ENCODE assay signal across 33 mouse cellular contexts in the genomic region with DNA sequence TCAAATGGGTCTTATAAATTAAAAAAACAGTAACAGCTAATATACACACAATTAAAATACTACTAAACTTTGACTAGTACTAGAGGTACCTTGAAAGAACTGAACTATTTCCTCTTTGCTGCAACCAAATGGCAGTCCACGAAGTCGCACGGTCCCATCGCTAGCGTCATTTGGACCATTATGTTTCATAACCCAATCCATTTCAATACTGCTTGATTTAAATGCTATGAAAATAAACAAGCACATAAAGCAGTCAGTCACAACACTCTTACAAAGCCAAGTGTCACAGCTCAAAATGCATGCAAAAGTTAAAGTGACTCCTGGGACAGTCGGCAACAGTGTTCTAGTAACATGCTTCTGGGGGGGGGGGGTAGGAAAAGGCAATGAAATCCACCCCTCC. TPM values are rescaled to one million over a fixed set of nuclear protein-coding genes. Genes with fewer than 3 reads are reported as not detected.
DNase-seq lines count a peak whose midpoint lies in the region; ATAC-seq and TF ChIP-seq lines count a peak whose summit lies in the region.
"Had no signal": no experiment of that assay in that cellular context is flagged by ENCODE, and none has a peak within 500 bp of the region (broad histone marks: within the 10 kb centered on the region; RNA-seq: fewer than 3 reads in every experiment).

No protein-coding gene starts in this region.

- no peak overlapping the region for H3K27ac ChIP-seq in hindbrain, embryonic 12.5 days
- no peak overlapping the region for H3K27ac ChIP-seq in hindbrain, postnatal 0 days
- no peak overlapping the region for H3K27ac ChIP-seq in kidney, postnatal 0 days
- no peak overlapping the region for H3K27ac ChIP-seq in kidney, embryonic 16.5 days (ENCODE audit: low read length)
- H3K27ac ChIP-seq in neural tube, embryonic 14.5 days (ENCODE audit: low read depth, low read length): no peak overlapping the region
- H3K27ac ChIP-seq: embryonic facial prominence, embryonic 13.5 days; forebrain, embryonic 10.5 days; kidney, embryonic 15.5 days; limb, embryonic 10.5 days; limb, embryonic 15.5 days; liver, embryonic 13.5 days; stomach, postnatal 0 days had no signal

- no peak for ATAC-seq in hindbrain, embryonic 12.5 days (ENCODE audit: low FRiP score)
- no peak for ATAC-seq in hindbrain, postnatal 0 days
- no peak for ATAC-seq in kidney, postnatal 0 days (replicated peaks; ENCODE audit: low FRiP score, low read depth)
- ATAC-seq in kidney, embryonic 16.5 days (ENCODE audit: low FRiP score, low TSS enrichment): no peak
- no peak for ATAC-seq in neural tube, embryonic 14.5 days (ENCODE audit: low read depth)
- ATAC-seq: CD4-positive, CD25-positive, alpha-beta regulatory T cell, adult 4 months; inflammation-experienced regulatory T-cells, adult 6 months; lung, postnatal 0 days had no signal

- peaks cover 32% of the 10 kb centered on the region for H3K36me3 ChIP-seq in hindbrain, embryonic 12.5 days
- peaks cover 23% of the 10 kb centered on the region for H3K36me3 ChIP-seq in hindbrain, postnatal 0 days (ENCODE audit: insufficient read depth, low read length)
- H3K36me3 ChIP-seq in kidney, postnatal 0 days (ENCODE audit: insufficient read depth, low read length): peaks cover 28% of the 10 kb centered on the region
- peaks cover 22% of the 10 kb centered on the region for H3K36me3 ChIP-seq in kidney, embryonic 16.5 days (ENCODE audit: insufficient read depth, low read length)
- H3K36me3 ChIP-seq in neural tube, embryonic 14.5 days (ENCODE audit: control insufficient read depth, insufficient read depth, low read length): peaks cover 19% of the 10 kb centered on the region

- no peaks in the 10 kb centered on the region for H3K9me3 ChIP-seq in hindbrain, embryonic 12.5 days (replicated peaks)
- no peaks in the 10 kb centered on the region for H3K9me3 ChIP-seq in hindbrain, postnatal 0 days (ENCODE audit: low read length)
- H3K9me3 ChIP-seq in kidney, postnatal 0 days (replicated peaks; ENCODE audit: low read length): no peaks in the 10 kb centered on the region
- H3K9me3 ChIP-seq in kidney, embryonic 16.5 days (ENCODE audit: low read length): no peaks in the 10 kb centered on the region
- no peaks in the 10 kb centered on the region for H3K9me3 ChIP-seq in neural tube, embryonic 14.5 days (ENCODE audit: control insufficient read depth, low read length)
- H3K9me3 ChIP-seq: embryonic facial prominence, embryonic 13.5 days; forebrain, embryonic 10.5 days; kidney, embryonic 15.5 days; limb, embryonic 10.5 days; limb, embryonic 15.5 days; liver, embryonic 13.5 days; megakaryocyte, embryonic 14.5 days had no signal

- 0 out of 2 replicates have a peak overlapping the region, but pooled peaks have one; percentile 7 for H3K4me2 ChIP-seq in hindbrain, embryonic 12.5 days (replicated peaks)
- H3K4me2 ChIP-seq in hindbrain, postnatal 0 days (ENCODE audit: low read depth, low read length): no peak overlapping the region
- H3K4me2 ChIP-seq in kidney, postnatal 0 days (ENCODE audit: low read length): no peak overlapping the region
- no peak overlapping the region for H3K4me2 ChIP-seq in kidney, embryonic 16.5 days (replicated peaks; ENCODE audit: low read depth, low read length)
- H3K4me2 ChIP-seq in neural tube, embryonic 14.5 days (ENCODE audit: low read depth, low read length): peak overlapping the region; percentile 26; the same call in 1 of the 2 replicates
- H3K4me2 ChIP-seq: embryonic facial prominence, embryonic 13.5 days; heart, embryonic 11.5 days; kidney, embryonic 15.5 days; limb, embryonic 15.5 days; liver, embryonic 13.5 days had no signal

- H3K27me3 ChIP-seq in hindbrain, embryonic 12.5 days: no peaks in the 10 kb centered on the region
- no peaks in the 10 kb centered on the region for H3K27me3 ChIP-seq in hindbrain, postnatal 0 days (ENCODE audit: insufficient read depth, low read length)
- no peaks in the 10 kb centered on the region for H3K27me3 ChIP-seq in kidney, postnatal 0 days (ENCODE audit: insufficient read depth, low read length)
- H3K27me3 ChIP-seq in kidney, embryonic 16.5 days (ENCODE audit: insufficient read depth, low read length): no peaks in the 10 kb centered on the region
- H3K27me3 ChIP-seq in neural tube, embryonic 14.5 days (ENCODE audit: control insufficient read depth, insufficient read depth, low read length): no peaks in the 10 kb centered on the region
- H3K27me3 ChIP-seq: embryonic facial prominence, embryonic 13.5 days; kidney, embryonic 15.5 days; limb, embryonic 15.5 days; liver, embryonic 13.5 days; megakaryocyte, embryonic 14.5 days had no signal

- no peak for TF ChIP-seq CTCF in hindbrain, postnatal 0 days (IDR thresholded peaks at IDR 0.05; ENCODE audit: low read depth)
- no peak for TF ChIP-seq CTCF in kidney, postnatal 0 days (IDR thresholded peaks at IDR 0.05; ENCODE audit: low read depth)

- DNase-seq in hindbrain, postnatal 0 days (ENCODE audit: low spot score): no peak
- DNase-seq in kidney, postnatal 0 days (ENCODE audit: low spot score): peak; percentile 51
- DNase-seq in adipocyte (ENCODE audit: low spot score): peak; percentile 36
- no peak for DNase-seq in urinary bladder, adult 2 months (ENCODE audit: low spot score)
- DNase-seq: adrenal gland, postnatal 25 days; cerebellum, adult 18-20 months; cerebellum, postnatal 10 days; gastrocnemius, postnatal 14 days; heart, postnatal 36 days; kidney, adult 11 months; layer of hippocampus, adult 9-11 months; liver, embryonic 13.5 days; lung, adult 18-20 months; lung, postnatal 4 days; right cerebral cortex, postnatal 4 days; thymus, adult 18-20 months; thymus, postnatal 25 days had no signal

- WGBS in hindbrain, embryonic 12.5 days: 88% methylated on average over 6 of the region's 6 CpGs
- 75% methylated on average over 6 of the region's 6 CpGs for WGBS in hindbrain, postnatal 0 days
- 65% methylated on average over 6 of the region's 6 CpGs for WGBS in kidney, postnatal 0 days
- 74% methylated on average over 6 of the region's 6 CpGs for WGBS in kidney, embryonic 16.5 days
- WGBS in neural tube, embryonic 14.5 days: 62% methylated on average over 6 of the region's 6 CpGs

- H3K4me1 ChIP-seq in hindbrain, embryonic 12.5 days: peaks cover 28% of the 10 kb centered on the region
- H3K4me1 ChIP-seq in hindbrain, postnatal 0 days (ENCODE audit: insufficient read depth, low read length): peaks cover 8% of the 10 kb centered on the region; the same call in 1 of the 2 replicates
- H3K4me1 ChIP-seq in kidney, postnatal 0 days (replicated peaks; ENCODE audit: insufficient read depth, low read length): 0 out of 2 replicates have a peak, but pooled peaks cover 7% of the 10 kb centered on the region
- peaks cover 23% of the 10 kb centered on the region for H3K4me1 ChIP-seq in kidney, embryonic 16.5 days (ENCODE audit: insufficient read depth, low read length)
- H3K4me1 ChIP-seq in neural tube, embryonic 14.5 days (ENCODE audit: control insufficient read depth, insufficient read depth, low read length): peaks cover 28% of the 10 kb centered on the region

- no peak overlapping the region for H3K4me3 ChIP-seq in hindbrain, embryonic 12.5 days
- no peak overlapping the region for H3K4me3 ChIP-seq in hindbrain, postnatal 0 days (ENCODE audit: low read length)
- H3K4me3 ChIP-seq in kidney, postnatal 0 days (replicated peaks; ENCODE audit: low read depth, low read length): no peak overlapping the region
- no peak overlapping the region for H3K4me3 ChIP-seq in kidney, embryonic 16.5 days (ENCODE audit: low read length)
- H3K4me3 ChIP-seq in neural tube, embryonic 14.5 days (ENCODE audit: low read depth, low read length): no peak overlapping the region
- H3K4me3 ChIP-seq: embryonic facial prominence, embryonic 13.5 days; forebrain, embryonic 10.5 days; kidney, embryonic 15.5 days; limb, embryonic 10.5 days; limb, embryonic 15.5 days; liver, embryonic 13.5 days; megakaryocyte, embryonic 14.5 days had no signal

- H3K9ac ChIP-seq in hindbrain, embryonic 12.5 days: no peak overlapping the region
- no peak overlapping the region for H3K9ac ChIP-seq in hindbrain, postnatal 0 days (replicated peaks; ENCODE audit: low read length)
- no peak overlapping the region for H3K9ac ChIP-seq in kidney, postnatal 0 days (ENCODE audit: low read depth, low read length)
- H3K9ac ChIP-seq in kidney, embryonic 16.5 days (replicated peaks; ENCODE audit: low read length): no peak overlapping the region
- no peak overlapping the region for H3K9ac ChIP-seq in neural tube, embryonic 14.5 days (replicated peaks; ENCODE audit: low read depth, low read length)
- H3K9ac ChIP-seq: embryonic facial prominence, embryonic 13.5 days; kidney, embryonic 15.5 days; limb, embryonic 15.5 days; liver, embryonic 13.5 days had no signal

RNA-seq across cellular contexts. Expression of a gene that starts 4.7 kb away (rescaled TPM):
- 230 and 238 TPM in 2 replicates for polyA plus RNA-seq in hindbrain, embryonic 12.5 days (2016; fragmentation: Nextera tagmentation; extraction: Ambion mirVana)
- 5.4 and 9.4 TPM in 2 replicates for total RNA-seq in hindbrain, postnatal 0 days (2014; rRNA removed)
- 77.7 and 83.9 TPM in 2 replicates for polyA plus RNA-seq in hindbrain, postnatal 0 days (2015; fragmentation: Nextera tagmentation; extraction: Ambion mirVana)
- polyA plus RNA-seq in kidney, postnatal 0 days (2015; fragmentation: Nextera tagmentation; extraction: Ambion mirVana): 56.7 and 57.8 TPM in 2 replicates
- 116 and 138 TPM in 2 replicates for polyA plus RNA-seq in kidney, embryonic 16.5 days (2015; fragmentation: Nextera tagmentation; extraction: Ambion mirVana)
- polyA plus RNA-seq in neural tube, embryonic 14.5 days (2014; fragmentation: Nextera tagmentation; extraction: Ambion mirVana): 95.6 and 112 TPM in 2 replicates
- 55.0 and 73.1 TPM in 2 replicates for polyA plus RNA-seq in urinary bladder, adult 2 months (2012; rRNA removed)

RNA-seq across cellular contexts. Expression of a gene that starts 4.8 kb away (rescaled TPM):
- polyA plus RNA-seq in hindbrain, embryonic 12.5 days (2016; fragmentation: Nextera tagmentation; extraction: Ambion mirVana): 0.64 and 1.3 TPM in 2 replicates
- total RNA-seq in hindbrain, postnatal 0 days (2014; rRNA removed): 0.47 and 1.7 TPM in 2 replicates
- 0.60 and 1.4 TPM in 2 replicates for polyA plus RNA-seq in hindbrain, postnatal 0 days (2015; fragmentation: Nextera tagmentation; extraction: Ambion mirVana)
- 11.6 and 12.6 TPM in 2 replicates for polyA plus RNA-seq in kidney, postnatal 0 days (2015; fragmentation: Nextera tagmentation; extraction: Ambion mirVana)
- polyA plus RNA-seq in kidney, embryonic 16.5 days (2015; fragmentation: Nextera tagmentation; extraction: Ambion mirVana): 5.0 and 6.1 TPM in 2 replicates
- 0.70 and 0.73 TPM in 2 replicates for polyA plus RNA-seq in neural tube, embryonic 14.5 days (2014; fragmentation: Nextera tagmentation; extraction: Ambion mirVana)
- polyA plus RNA-seq in urinary bladder, adult 2 months (2012; rRNA removed): 3.6 and 4.7 TPM in 2 replicates
- total RNA-seq: granulocyte monocyte progenitor cell, adult 5-6 weeks had no signal

RNA-seq across cellular contexts. Expression of a gene that starts 39.3 kb away (rescaled TPM):
- polyA plus RNA-seq in hindbrain, embryonic 12.5 days (2016; fragmentation: Nextera tagmentation; extraction: Ambion mirVana): 36.7 and 40.0 TPM in 2 replicates
- 25.3 and 25.5 TPM in 2 replicates for total RNA-seq in hindbrain, postnatal 0 days (2014; rRNA removed)
- polyA plus RNA-seq in hindbrain, postnatal 0 days (2015; fragmentation: Nextera tagmentation; extraction: Ambion mirVana): 57.2 and 61.9 TPM in 2 replicates
- polyA plus RNA-seq in kidney, postnatal 0 days (2015; fragmentation: Nextera tagmentation; extraction: Ambion mirVana): 20.8 and 21.5 TPM in 2 replicates
- 22.7 and 23.0 TPM in 2 replicates for polyA plus RNA-seq in kidney, embryonic 16.5 days (2015; fragmentation: Nextera tagmentation; extraction: Ambion mirVana)
- polyA plus RNA-seq in neural tube, embryonic 14.5 days (2014; fragmentation: Nextera tagmentation; extraction: Ambion mirVana): 63.2 and 73.0 TPM in 2 replicates
- 10.9 and 12.9 TPM in 2 replicates for polyA plus RNA-seq in urinary bladder, adult 2 months (2012; rRNA removed)

RNA-seq across cellular contexts. Expression of a gene that starts 40.7 kb away (rescaled TPM):
- 0.79 and 0.83 TPM in 2 replicates for polyA plus RNA-seq in hindbrain, embryonic 12.5 days (2016; fragmentation: Nextera tagmentation; extraction: Ambion mirVana)
- total RNA-seq in hindbrain, postnatal 0 days (2014; rRNA removed): 0.22 and 18.2 TPM in 2 replicates
- 0.63 and 0.88 TPM in 2 replicates for polyA plus RNA-seq in hindbrain, postnatal 0 days (2015; fragmentation: Nextera tagmentation; extraction: Ambion mirVana)
- polyA plus RNA-seq in kidney, postnatal 0 days (2015; fragmentation: Nextera tagmentation; extraction: Ambion mirVana): 13.7 and 16.0 TPM in 2 replicates
- 9.6 and 10.6 TPM in 2 replicates for polyA plus RNA-seq in kidney, embryonic 16.5 days (2015; fragmentation: Nextera tagmentation; extraction: Ambion mirVana)
- 0.46 and 0.83 TPM in 2 replicates for polyA plus RNA-seq in neural tube, embryonic 14.5 days (2014; fragmentation: Nextera tagmentation; extraction: Ambion mirVana)
- polyA plus RNA-seq in urinary bladder, adult 2 months (2012; rRNA removed): 4.4 and 4.6 TPM in 2 replicates
- total RNA-seq: common myeloid progenitor, adult 5-6 weeks; granulocyte monocyte progenitor cell, adult 5-6 weeks had no signal

Comparison
In these comparisons a context has a peak if more than half of its experiments do, and no peak if none do; other contexts are left out.
1. H3K4me2 ChIP-seq: peak in hindbrain, embryonic 12.5 days (single experiment) and neural tube, embryonic 14.5 days (single experiment); none in hindbrain, postnatal 0 days (single experiment), kidney, postnatal 0 days (single experiment) and kidney, embryonic 16.5 days (single experiment).
2. DNase-seq: peak in kidney, postnatal 0 days (single experiment) and adipocyte (single experiment); none in hindbrain, postnatal 0 days (single experiment) and urinary bladder, adult 2 months (single experiment).